Comparison of ENCODE assay signal across 9 mouse cellular contexts in the genomic region with DNA sequence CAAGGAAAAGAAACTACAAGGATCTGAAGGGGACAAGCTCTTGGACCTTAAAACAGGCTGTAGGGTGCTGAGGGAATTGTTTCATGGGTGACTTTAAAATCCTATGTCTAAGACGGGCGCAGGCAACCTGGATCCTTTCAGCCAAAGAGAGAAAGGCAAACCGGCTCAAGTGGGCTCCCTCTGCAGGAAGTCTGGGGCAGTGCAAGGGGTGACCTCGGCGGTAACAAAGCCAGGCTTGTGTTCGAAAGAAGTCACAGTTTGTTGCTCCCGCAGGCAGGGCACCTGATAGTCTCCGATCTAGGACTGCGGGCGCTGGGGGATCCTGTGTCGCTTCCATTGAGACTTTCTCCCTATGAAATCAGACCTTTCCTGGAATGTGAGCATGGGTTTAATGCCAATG. TPM values are rescaled to one million over a fixed set of nuclear protein-coding genes. Genes with fewer than 3 reads are reported as not detected.
DNase-seq lines count a peak whose midpoint lies in the region; ATAC-seq and TF ChIP-seq lines count a peak whose summit lies in the region.
"Had no signal": no experiment of that assay in that cellular context is flagged by ENCODE, and none has a peak within 500 bp of the region (broad histone marks: within the 10 kb centered on the region; RNA-seq: fewer than 3 reads in every experiment).

No protein-coding gene starts in this region.

- DNase-seq in ES-CJ7 (ENCODE audit: low read depth, low spot score), result peak; percentile 93
- peak; percentile 85 for DNase-seq in brain, embryonic 14.5 days (ENCODE audit: low read depth)
- peak; percentile 80 for DNase-seq in layer of hippocampus, adult 11-12 months (ENCODE audit: low spot score)
- peak; percentile 71 for DNase-seq in lung, adult 2 months
- peak; percentile 42 for DNase-seq in ovary, adult 18-20 months (ENCODE audit: low spot score)
- DNase-seq in thymus, postnatal 10 days (ENCODE audit: low spot score in 2 of 2), result peak; percentile 26 to 60

- H3K4me2 ChIP-seq in heart, embryonic 13.5 days, result peak overlapping the region; percentile 40; the same call in 1 of the 2 replicates
- H3K4me2 ChIP-seq: liver, embryonic 15.5 days had no signal

- WGBS in heart, embryonic 13.5 days, result 5% methylated on average over 11 of the region's 11 CpGs
- 8% methylated on average over 11 of the region's 11 CpGs for WGBS in lung, adult 2 months

- no peak overlapping the region for H3K4me3 ChIP-seq in heart, embryonic 13.5 days
- no peak overlapping the region for H3K4me3 ChIP-seq in lung, adult 2 months (replicated peaks; ENCODE audit: extremely low read depth, low read depth, low read length)
- H3K4me3 ChIP-seq: liver, embryonic 15.5 days had no signal

- H3K36me3 ChIP-seq in heart, embryonic 13.5 days, result no peaks in the 10 kb centered on the region
- H3K36me3 ChIP-seq: liver, embryonic 15.5 days had no signal

- TF ChIP-seq POLR2A in brain, embryonic 14.5 days (IDR thresholded peaks at IDR 0.05; ENCODE audit: borderline replicate concordance, extremely low read depth, insufficient read depth, insufficient read length, poor library complexity, severe bottlenecking), result no peak
- no peak for TF ChIP-seq POLR2A in lung, adult 2 months (IDR thresholded peaks at IDR 0.05; ENCODE audit: borderline replicate concordance, extremely low read depth, low read depth, low read length)

- ATAC-seq in erythroid progenitor cell, adult 5-6 weeks (replicated peaks; ENCODE audit: low FRiP score, poor library complexity, severe bottlenecking), result 0 out of 2 replicates have a peak, but pooled peaks have one; percentile 39
- no peak for ATAC-seq in heart, embryonic 13.5 days (ENCODE audit: extremely low read depth, insufficient number of reproducible peaks, low FRiP score, low TSS enrichment)

- H3K9ac ChIP-seq in heart, embryonic 13.5 days, result no peak overlapping the region
- H3K9ac ChIP-seq: liver, embryonic 15.5 days had no signal

- peaks cover 12% of the 10 kb centered on the region; the same call in 1 of the 2 replicates for H3K4me1 ChIP-seq in heart, embryonic 13.5 days
- no peaks in the 10 kb centered on the region for H3K4me1 ChIP-seq in lung, adult 2 months (ENCODE audit: control insufficient read depth, insufficient read depth, low read length)

- no peaks in the 10 kb centered on the region for H3K9me3 ChIP-seq in heart, embryonic 13.5 days
- H3K9me3 ChIP-seq: liver, embryonic 15.5 days had no signal

- TF ChIP-seq CTCF in brain, embryonic 14.5 days (IDR thresholded peaks at IDR 0.05; ENCODE audit: borderline replicate concordance, extremely low read depth, insufficient read depth, insufficient read length), result peak; percentile 98
- peak; percentile 89 for TF ChIP-seq CTCF in lung, adult 2 months (IDR thresholded peaks at IDR 0.05; ENCODE audit: insufficient read depth, low read length)

- no peak overlapping the region for H3K27ac ChIP-seq in heart, embryonic 13.5 days (replicated peaks)
- H3K27ac ChIP-seq: liver, embryonic 15.5 days had no signal

- H3K27me3 ChIP-seq in heart, embryonic 13.5 days (replicated peaks), result peaks cover 19% of the 10 kb centered on the region

RNA-seq across cellular contexts. Expression of gene Rab12, which starts 33.8 kb away (rescaled TPM):
- polyA plus RNA-seq in brain, embryonic 14.5 days (2012; rRNA removed), result 98.7 and 107 TPM in 2 replicates
- total RNA-seq in erythroid progenitor cell, adult 5-6 weeks (2015; ENCODE audit: low replicate concordance), result 10.5 and 13.3 TPM in 2 replicates
- 7.7 and 8.5 TPM in 2 replicates for total RNA-seq in erythroid progenitor cell, adult 5-6 weeks (2017; ENCODE audit: low replicate concordance)
- polyA plus RNA-seq in heart, embryonic 13.5 days (2015; fragmentation: Nextera tagmentation; extraction: Ambion mirVana), result 45.1 and 45.7 TPM in 2 replicates
- 45.4 and 53.0 TPM in 2 replicates for polyA plus RNA-seq in lung, adult 2 months (2012; rRNA removed)

RNA-seq across cellular contexts. Expression of gene Mtcl1, which starts 36.2 kb away (rescaled TPM):
- 18.8 and 34.8 TPM in 2 replicates for polyA plus RNA-seq in brain, embryonic 14.5 days (2012; rRNA removed)
- total RNA-seq in erythroid progenitor cell, adult 5-6 weeks (2015; ENCODE audit: low replicate concordance), result not detected in 2 replicates
- not detected in 2 replicates for total RNA-seq in erythroid progenitor cell, adult 5-6 weeks (2017; ENCODE audit: low replicate concordance)
- 1.3 and 1.5 TPM in 2 replicates for polyA plus RNA-seq in heart, embryonic 13.5 days (2015; fragmentation: Nextera tagmentation; extraction: Ambion mirVana)
- polyA plus RNA-seq in lung, adult 2 months (2012; rRNA removed), result 30.6 and 32.1 TPM in 2 replicates

Comparison
In these comparisons a context has a peak if more than half of its experiments do, and no peak if none do; other contexts are left out.
1. DNase-seq: peak in every context shown above with its lines; median percentile 93 in ES-CJ7; 85 in brain, embryonic 14.5 days; 80 in layer of hippocampus, adult 11-12 months; 71 in lung, adult 2 months; 43 in thymus, postnatal 10 days; 42 in ovary, adult 18-20 months.